Mouse (Mus musculus): ENCODE results near the gene Smad1.

Gene Smad1

DNA sequence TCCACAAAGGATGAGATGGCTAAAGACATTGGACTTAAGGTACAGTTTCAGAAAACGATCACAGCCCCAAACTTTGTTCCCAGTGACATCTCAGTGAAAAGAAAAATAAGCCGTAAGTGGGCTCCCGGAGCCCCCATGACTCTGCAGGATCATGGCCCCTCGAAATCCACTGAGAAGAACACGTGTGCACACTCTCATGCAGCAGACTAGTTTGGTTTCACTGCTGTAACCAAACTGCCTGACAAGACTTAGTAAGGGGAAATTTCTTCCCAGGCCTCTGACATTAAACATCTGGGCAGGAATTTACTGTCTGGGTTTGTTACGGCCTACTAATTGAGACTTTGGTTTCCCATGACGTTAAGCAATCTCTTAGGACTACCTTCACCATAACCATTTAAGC is 45.3 kb downstream of the Smad1 start:
- no peak for DNase-seq (ENCODE audit: low spot score)

- no peak for DNase-seq (ENCODE audit: low spot score)
These were observed 47.4 kb downstream of the Smad1 start for GRCm38 (mm10) chr8:79351916-79352315.

DNA sequence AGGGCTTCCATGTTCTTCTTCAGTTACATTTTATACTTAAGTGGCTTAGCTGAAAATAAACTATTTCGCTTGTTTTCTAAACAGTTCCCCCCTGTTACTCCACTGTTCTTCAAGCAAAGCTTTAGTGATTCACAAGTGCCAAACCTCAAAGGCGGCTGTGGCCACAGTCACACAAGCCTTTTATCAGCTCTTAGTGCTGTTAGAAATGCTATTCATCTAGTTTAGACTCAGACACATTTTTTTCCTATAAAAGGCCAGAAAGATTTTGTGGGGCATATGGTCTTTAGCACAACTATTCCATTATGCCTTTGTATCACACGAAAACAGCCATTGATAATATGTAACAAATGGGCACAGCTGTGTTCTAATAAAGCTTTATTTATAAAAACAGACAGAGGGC is 48.5 kb downstream of the Smad1 start:
- DNase-seq (ENCODE audit: low spot score) = no peak

GRCm38 (mm10) chr8:79350094-79350593 is 49.2 kb downstream of the Smad1 start:
- peak; percentile 61 for DNase-seq (ENCODE audit: low spot score)

DNA sequence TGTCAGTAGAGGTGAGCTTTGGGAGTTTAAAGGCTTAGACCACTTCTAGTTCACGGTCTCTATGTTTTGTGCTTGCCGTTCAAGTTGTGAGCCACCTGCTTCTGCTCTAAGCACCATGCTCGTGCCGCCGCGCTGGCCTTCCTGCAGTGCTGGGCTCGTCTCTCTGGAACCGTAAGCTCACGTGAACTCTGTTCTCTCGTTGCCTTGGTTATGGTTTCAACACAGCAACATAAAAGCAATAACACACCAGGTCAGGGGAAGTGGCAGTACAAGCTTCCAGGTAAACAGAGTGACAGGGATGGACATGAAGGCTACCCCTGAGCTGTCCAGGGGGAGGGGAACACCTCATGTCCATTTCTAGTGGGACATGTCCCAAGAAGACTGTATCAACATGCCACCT is 52.9 kb downstream of the Smad1 start:
- no peak for DNase-seq (ENCODE audit: low spot score)

- no peak for DNase-seq (ENCODE audit: low spot score)
These were observed 53.5 kb downstream of the Smad1 start for GRCm38 (mm10) chr8:79345856-79346255.

GRCm38 (mm10) chr8:79341236-79341635 is 58.1 kb downstream of the Smad1 start:
- no peak for DNase-seq (ENCODE audit: low spot score)

DNA sequence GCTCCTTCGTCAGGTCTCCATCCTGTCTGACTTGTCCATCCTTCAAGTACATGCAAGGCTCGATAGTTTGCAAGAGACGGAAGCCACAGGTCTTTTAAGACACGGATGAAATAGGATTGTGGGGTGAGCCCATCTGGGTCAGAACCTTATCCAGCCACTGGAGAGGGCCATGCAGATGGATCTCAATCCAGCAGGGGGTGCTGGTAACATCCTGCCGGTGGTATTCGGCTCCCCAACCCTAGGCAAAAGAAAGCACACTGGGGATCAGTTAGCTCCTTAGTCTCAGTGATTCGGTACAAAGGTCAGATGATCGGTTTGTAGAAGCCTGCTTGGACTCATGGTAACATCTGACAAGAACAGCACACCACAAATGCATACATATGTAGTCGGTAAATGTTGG is 59.8 kb downstream of the Smad1 start:
- DNase-seq (ENCODE audit: low spot score) = peak; percentile 36

DNA sequence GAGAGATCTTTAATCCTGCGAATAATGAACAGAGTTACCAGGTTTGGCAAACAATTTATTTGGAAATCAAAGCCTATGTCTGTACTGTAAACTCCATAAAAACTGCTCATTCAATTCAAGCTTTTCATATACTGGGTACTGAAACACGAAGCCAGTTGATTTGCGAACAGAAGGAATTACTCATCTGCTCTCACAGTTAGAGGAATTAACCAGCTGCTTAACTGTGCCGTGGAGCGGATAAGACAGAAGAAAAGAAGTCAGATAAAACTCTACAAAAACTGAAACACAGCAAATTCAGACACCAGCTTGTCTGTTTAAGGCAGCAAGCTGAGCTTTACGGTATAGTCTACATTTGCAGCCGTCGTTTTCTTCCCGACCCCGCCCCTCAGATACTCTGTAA is 60.7 kb downstream of the Smad1 start:
- no peak for DNase-seq (ENCODE audit: low spot score)

DNA sequence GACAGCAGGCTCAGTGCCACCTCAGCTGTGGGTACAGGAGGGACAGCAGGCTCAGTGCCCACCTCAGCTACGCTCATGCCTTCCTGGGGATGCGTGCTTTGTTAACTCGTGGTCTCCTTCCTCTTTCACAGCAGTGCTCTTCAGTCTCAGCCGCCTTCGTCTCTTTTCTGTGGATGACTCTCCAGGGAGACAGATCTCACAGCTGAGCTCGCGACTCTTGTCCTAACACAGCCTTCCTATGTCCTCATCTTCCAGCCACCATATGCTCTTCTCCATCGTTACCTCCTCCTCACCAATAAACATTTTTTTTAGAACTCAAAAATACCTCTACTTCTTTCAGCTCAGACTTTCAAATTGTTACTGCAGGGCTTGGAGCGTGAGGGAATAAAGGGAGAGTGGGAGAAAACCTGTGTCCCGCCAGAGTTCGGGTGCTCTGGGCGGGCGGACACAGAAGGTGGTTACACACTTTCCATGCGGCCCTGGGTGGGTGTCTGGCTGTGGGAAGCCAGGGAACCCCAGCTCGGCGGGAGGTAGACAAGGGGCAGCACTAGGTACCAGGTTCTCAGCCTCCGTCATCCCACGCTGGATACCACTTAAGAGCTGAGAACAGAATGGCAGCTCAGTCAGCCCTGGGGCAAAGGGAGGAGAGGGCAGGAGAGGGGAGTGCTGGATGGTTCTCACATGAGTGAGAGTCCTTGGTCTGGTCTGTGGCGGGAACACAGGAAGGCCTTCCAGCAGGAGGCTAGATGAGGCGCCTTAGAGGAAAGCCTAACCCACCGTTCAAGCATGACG is 67.0 kb downstream of the Smad1 start:
- DNase-seq (ENCODE audit: low spot score) = no peak

GRCm38 (mm10) chr8:79331571-79331970 is 67.7 kb downstream of the Smad1 start:
- no peak for DNase-seq (ENCODE audit: low spot score)

GRCm38 (mm10) chr8:79331017-79331416 is 68.3 kb downstream of the Smad1 start:
- no peak for DNase-seq (ENCODE audit: low spot score)

GRCm38 (mm10) chr8:79329735-79330134 is 69.6 kb downstream of the Smad1 start:
- no peak for DNase-seq (ENCODE audit: low spot score)

- DNase-seq (ENCODE audit: low spot score) = no peak
These were observed 70.1 kb downstream of the Smad1 start for GRCm38 (mm10) chr8:79329182-79329581.

DNA sequence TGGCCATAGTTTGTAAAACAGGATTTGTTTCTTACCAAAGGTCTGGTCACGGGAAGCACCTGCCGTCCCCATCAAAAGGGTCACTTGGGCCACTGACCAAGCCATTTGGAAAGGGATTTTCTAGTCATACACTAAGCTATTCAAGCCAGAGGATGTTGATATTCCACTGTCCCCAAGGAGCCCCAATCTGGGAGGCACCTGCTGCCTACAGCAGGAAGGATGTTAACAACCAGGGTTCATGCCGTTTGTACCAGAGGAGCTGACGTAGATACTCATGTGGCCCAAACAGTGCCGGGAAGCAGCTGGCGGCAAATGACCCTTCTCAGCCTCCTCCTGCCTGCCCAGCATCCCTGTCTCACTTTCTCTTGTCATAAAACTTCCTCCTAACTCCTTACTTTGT is 73.8 kb downstream of the Smad1 start:
- no peak for DNase-seq (ENCODE audit: low spot score)

DNA sequence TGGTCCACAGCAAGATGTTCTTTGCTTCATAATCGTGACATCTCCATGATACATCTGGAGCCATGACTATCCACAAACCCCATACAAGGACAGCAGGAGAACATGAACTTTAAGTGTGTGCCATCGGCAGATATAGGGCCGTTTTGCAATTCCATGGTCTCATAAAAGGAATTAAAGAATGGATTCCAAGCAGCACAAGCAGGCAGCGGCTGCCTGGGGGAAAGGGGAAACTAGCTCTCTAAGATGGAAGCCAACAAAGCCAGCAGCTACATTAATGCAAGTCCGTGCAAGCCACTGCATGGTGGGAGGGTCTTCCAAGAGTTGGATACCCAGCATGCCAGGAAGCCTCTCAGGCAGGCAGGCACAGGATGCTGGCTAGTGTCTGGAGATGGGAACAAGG is 74.4 kb downstream of the Smad1 start:
- no peak for DNase-seq (ENCODE audit: low spot score)

DNA sequence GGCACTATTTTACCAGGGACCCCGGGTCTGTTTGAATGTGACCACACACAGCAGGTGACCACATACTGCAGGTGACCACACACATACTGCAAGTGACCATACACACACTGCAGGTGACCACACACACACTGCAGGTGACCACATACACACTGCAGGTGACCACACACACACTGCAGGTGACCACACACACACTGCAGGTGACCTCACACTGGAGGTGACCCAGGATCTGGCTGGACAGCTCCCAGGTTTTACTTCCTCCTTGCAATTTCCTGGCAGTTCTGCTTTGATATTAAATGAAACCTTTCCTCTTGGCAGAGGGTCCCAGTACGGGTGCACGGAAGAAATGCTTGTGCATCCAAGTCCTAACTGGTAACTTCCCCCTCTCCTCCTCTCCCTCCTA is 75.3 kb downstream of the Smad1 start:
- no peak for DNase-seq (ENCODE audit: low spot score)

- DNase-seq (ENCODE audit: low spot score) = no peak
These were observed 76.2 kb downstream of the Smad1 start for GRCm38 (mm10) chr8:79323121-79323520.

GRCm38 (mm10) chr8:79310801-79311200 is 88.5 kb downstream of the Smad1 start:
- no peak for DNase-seq (ENCODE audit: low spot score)

DNA sequence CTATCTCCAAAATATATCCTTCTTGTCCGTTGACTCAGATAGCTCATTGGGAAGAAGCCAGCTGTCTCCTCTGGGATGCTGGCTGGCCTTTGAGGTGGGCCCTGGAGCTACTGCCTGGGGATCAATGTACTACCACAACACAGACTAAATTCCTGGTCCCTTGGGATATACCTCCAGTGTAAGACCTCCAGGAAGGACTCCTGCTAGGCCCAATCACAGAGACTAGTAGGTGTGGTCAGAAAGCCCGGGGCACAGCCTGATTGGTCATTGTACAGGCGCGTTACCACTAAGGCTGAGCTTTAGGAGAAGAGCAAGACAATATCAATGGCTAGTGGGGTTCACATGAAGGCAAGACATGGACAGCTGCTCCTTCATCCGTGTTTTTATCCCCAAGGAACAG is 93.4 kb downstream of the Smad1 start:
- no peak for DNase-seq (ENCODE audit: low spot score)

GRCm38 (mm10) chr8:79301548-79301947 is 97.8 kb downstream of the Smad1 start:
- no peak for DNase-seq (ENCODE audit: low spot score)

- DNase-seq (ENCODE audit: low spot score) = no peak
These were observed 99.6 kb downstream of the Smad1 start for GRCm38 (mm10) chr8:79299704-79300103.

DNA sequence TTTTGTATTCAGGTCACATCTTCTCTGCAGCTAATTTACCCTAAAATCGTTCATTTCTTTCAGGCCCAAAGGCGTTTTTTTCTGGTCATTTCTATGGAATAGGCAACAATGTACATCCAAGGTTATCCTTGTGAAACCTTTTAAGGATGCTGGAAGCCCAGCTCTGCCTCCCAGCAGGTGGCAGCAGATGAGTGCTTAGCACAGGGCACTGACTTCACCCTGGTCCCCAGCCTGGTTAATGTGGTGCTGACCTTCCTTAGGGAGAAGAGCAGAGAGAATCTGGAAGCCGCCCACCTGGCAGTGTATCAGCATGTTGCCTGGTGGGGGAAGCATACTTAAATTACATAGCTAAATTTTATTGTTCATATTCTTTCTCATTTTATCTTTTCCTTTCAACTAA is 101.6 kb downstream of the Smad1 start:
- peak; percentile 61 for DNase-seq (ENCODE audit: low spot score)
